Mouse (Mus musculus): ENCODE measurements around the gene Krt9. TPM values are rescaled to one million over a fixed set of nuclear protein-coding genes. Genes with fewer than 3 reads are reported as not detected.

Krt9 gene
- polyA plus RNA-seq, 1 experiment from 2014 or later = 0.09 TPM

DNA sequence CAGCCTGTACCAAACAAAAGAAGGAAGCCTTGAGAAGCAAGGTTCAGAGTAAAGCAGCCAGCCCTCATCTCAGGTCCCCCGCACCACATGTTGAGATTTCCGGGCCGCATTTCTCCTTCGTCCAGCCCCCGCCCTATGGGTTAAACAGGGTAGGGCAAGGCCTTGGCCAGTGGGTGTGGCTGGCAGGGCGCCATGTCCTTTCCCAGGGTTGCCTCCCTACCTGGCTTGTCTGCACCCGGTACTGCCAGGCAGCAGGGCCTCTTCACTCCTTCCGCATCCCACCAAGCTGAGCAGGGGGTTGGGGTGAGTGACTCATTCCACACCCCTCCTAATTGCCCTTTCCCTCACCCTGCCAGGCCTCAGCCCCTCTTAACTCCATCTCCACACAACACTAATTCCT is 25.0 kb downstream of the Krt9 start:
- no peaks in the 10 kb centered on the region for H3K36me3 ChIP-seq (ENCODE audit: control insufficient read depth, insufficient read depth, low read length)
- no peak overlapping the region for H3K27ac ChIP-seq (replicated peaks; ENCODE audit: low read depth, low read length)
- no peak overlapping the region for H3K4me2 ChIP-seq (ENCODE audit: low read depth, severe bottlenecking)
- no peaks in the 10 kb centered on the region for H3K9me3 ChIP-seq (ENCODE audit: control insufficient read depth, low read length)
- H3K27me3 ChIP-seq (ENCODE audit: control insufficient read depth, insufficient read depth, low read length) = no peaks in the 10 kb centered on the region
- DNase-seq (ENCODE audit: low spot score) (no peak), ATAC-seq (ENCODE audit: insufficient number of reproducible peaks, low FRiP score, low TSS enrichment, low read depth) (0 out of 2 replicates have a peak, but pooled peaks have one; percentile 56)
- H3K4me1 ChIP-seq (ENCODE audit: control insufficient read depth, insufficient read depth, low read length) = no peaks in the 10 kb centered on the region
- H3K9ac ChIP-seq (ENCODE audit: low read length) = no peak overlapping the region
- H3K4me3 ChIP-seq (ENCODE audit: low read depth, low read length) = no peak overlapping the region
- 78% methylated on average over 8 of the region's 8 CpGs for WGBS

DNA sequence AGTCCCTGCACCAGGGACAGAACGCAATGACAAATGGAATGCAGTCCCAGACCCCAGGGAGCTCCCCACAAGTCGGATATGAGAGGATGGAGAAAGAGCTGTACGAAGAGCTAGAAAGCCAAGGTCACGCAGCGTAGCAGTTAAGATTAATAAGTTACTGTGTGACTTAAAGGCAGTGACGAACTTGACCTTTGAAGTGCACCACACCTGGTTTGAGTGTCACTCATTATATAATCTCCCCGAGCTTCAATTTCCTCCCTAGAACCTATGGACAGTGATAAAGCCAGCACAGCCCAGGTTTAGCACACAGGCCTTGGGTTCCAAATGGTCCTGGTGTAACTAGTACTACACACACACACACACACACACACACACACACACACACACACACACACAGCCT is 28.7 kb downstream of the Krt9 start:
- ATAC-seq (ENCODE audit: insufficient number of reproducible peaks, low FRiP score, low TSS enrichment, low read depth) = no peak
- no peaks in the 10 kb centered on the region for H3K9me3 ChIP-seq (ENCODE audit: control insufficient read depth, low read length)
- H3K27me3 ChIP-seq (ENCODE audit: control insufficient read depth, insufficient read depth, low read length) = no peaks in the 10 kb centered on the region
- H3K9ac ChIP-seq (ENCODE audit: low read length) = no peak overlapping the region
- no peaks in the 10 kb centered on the region for H3K36me3 ChIP-seq (ENCODE audit: control insufficient read depth, insufficient read depth, low read length)
- no peaks in the 10 kb centered on the region for H3K4me1 ChIP-seq (ENCODE audit: control insufficient read depth, insufficient read depth, low read length)
- H3K27ac ChIP-seq (replicated peaks; ENCODE audit: low read depth, low read length) = no peak overlapping the region
- no peak overlapping the region for H3K4me2 ChIP-seq (ENCODE audit: low read depth, severe bottlenecking)
- no peak overlapping the region for H3K4me3 ChIP-seq (ENCODE audit: low read depth, low read length)
- WGBS = 44% methylated on average over 7 of the region's 7 CpGs
- no peak for DNase-seq (ENCODE audit: low spot score)

GRCm38 (mm10) chr11:100157908-100158477 is 35.1 kb downstream of the Krt9 start:
- H3K27me3 ChIP-seq (ENCODE audit: control insufficient read depth, insufficient read depth, low read length) = no peaks in the 10 kb centered on the region
- no peak overlapping the region for H3K9ac ChIP-seq (ENCODE audit: low read length)
- no peak overlapping the region for H3K4me2 ChIP-seq (ENCODE audit: low read depth, severe bottlenecking)
- ATAC-seq (ENCODE audit: insufficient number of reproducible peaks, low FRiP score, low TSS enrichment, low read depth) (no peak), DNase-seq (ENCODE audit: low spot score) (no peak)
- H3K9me3 ChIP-seq (ENCODE audit: control insufficient read depth, low read length) = no peaks in the 10 kb centered on the region
- no peak overlapping the region for H3K4me3 ChIP-seq (ENCODE audit: low read depth, low read length)
- H3K27ac ChIP-seq (replicated peaks; ENCODE audit: low read depth, low read length) = no peak overlapping the region
- no peaks in the 10 kb centered on the region for H3K4me1 ChIP-seq (ENCODE audit: control insufficient read depth, insufficient read depth, low read length)
- WGBS = 59% methylated on average over 6 of the region's 6 CpGs
- no peaks in the 10 kb centered on the region for H3K36me3 ChIP-seq (ENCODE audit: control insufficient read depth, insufficient read depth, low read length)

GRCm38 (mm10) chr11:100157331-100157730 is 35.7 kb downstream of the Krt9 start:
- H3K4me2 ChIP-seq (ENCODE audit: low read depth, severe bottlenecking) = no peak overlapping the region
- ATAC-seq (ENCODE audit: insufficient number of reproducible peaks, low FRiP score, low TSS enrichment, low read depth) = no peak
- DNase-seq (ENCODE audit: low spot score) = no peak
- no peak overlapping the region for H3K27ac ChIP-seq (replicated peaks; ENCODE audit: low read depth, low read length)
- 74% methylated on average over 3 of the region's 3 CpGs for WGBS
- no peaks in the 10 kb centered on the region for H3K27me3 ChIP-seq (ENCODE audit: control insufficient read depth, insufficient read depth, low read length)
- no peak overlapping the region for H3K9ac ChIP-seq (ENCODE audit: low read length)
- no peaks in the 10 kb centered on the region for H3K36me3 ChIP-seq (ENCODE audit: control insufficient read depth, insufficient read depth, low read length)
- no peaks in the 10 kb centered on the region for H3K4me1 ChIP-seq (ENCODE audit: control insufficient read depth, insufficient read depth, low read length)
- H3K4me3 ChIP-seq (ENCODE audit: low read depth, low read length) = no peak overlapping the region
- H3K9me3 ChIP-seq (ENCODE audit: control insufficient read depth, low read length) = no peaks in the 10 kb centered on the region

DNA sequence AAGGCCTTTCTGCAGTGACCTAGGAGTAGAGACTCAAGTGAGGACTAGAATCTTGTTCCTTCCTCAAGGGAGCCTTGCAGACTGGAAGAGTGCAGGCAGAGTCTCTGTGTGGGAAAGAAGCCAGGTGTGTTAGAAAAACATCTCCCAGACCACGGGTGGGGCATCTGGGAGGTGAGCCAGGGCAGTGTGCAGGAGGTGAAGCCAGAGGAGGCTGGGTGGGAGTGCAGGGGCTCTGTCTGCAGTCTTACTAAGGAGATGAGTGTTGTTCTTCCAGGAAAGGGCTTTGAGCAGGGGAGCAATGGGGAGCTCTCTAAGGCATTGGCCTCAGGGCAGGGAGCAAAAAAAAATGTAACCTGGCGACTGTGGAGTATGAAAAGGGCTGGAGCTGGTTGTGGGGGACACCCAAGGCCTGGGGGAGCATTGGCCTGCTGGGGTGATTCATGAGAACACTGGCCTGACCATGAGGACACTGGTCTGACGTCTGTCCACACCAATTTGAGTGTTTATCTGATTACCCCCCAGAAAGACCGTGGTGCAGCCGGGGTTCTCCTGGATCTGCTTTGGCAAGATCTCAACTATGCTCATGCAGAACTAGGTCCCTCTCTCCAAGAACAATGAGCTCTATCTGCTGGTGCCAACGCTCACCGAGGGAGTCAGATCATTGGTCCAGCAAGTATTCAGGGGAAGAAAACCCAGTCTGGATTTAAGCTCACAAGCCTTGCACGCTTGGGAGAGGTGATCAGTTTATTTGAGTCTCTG is 37.4 kb downstream of the Krt9 start:
- Histone ChIP-seq H3K4me1 (ENCODE audit: control insufficient read depth, insufficient read depth, low read length) (no peaks in the 10 kb centered on the region), H3K9me3 (ENCODE audit: control insufficient read depth, low read length) (no peaks in the 10 kb centered on the region), H3K4me3 (ENCODE audit: low read depth, low read length) (no peak overlapping the region), H3K9ac (ENCODE audit: low read length) (no peak overlapping the region), H3K4me2 (ENCODE audit: low read depth, severe bottlenecking) (no peak overlapping the region), H3K27me3 (ENCODE audit: control insufficient read depth, insufficient read depth, low read length) (no peaks in the 10 kb centered on the region), H3K27ac (replicated peaks; ENCODE audit: low read depth, low read length) (no peak overlapping the region), H3K36me3 (ENCODE audit: control insufficient read depth, insufficient read depth, low read length) (no peaks in the 10 kb centered on the region)
- no peak for DNase-seq (ENCODE audit: low spot score)
- ATAC-seq (ENCODE audit: insufficient number of reproducible peaks, low FRiP score, low TSS enrichment, low read depth) = no peak
- 77% methylated on average over 8 of the region's 8 CpGs for WGBS

DNA sequence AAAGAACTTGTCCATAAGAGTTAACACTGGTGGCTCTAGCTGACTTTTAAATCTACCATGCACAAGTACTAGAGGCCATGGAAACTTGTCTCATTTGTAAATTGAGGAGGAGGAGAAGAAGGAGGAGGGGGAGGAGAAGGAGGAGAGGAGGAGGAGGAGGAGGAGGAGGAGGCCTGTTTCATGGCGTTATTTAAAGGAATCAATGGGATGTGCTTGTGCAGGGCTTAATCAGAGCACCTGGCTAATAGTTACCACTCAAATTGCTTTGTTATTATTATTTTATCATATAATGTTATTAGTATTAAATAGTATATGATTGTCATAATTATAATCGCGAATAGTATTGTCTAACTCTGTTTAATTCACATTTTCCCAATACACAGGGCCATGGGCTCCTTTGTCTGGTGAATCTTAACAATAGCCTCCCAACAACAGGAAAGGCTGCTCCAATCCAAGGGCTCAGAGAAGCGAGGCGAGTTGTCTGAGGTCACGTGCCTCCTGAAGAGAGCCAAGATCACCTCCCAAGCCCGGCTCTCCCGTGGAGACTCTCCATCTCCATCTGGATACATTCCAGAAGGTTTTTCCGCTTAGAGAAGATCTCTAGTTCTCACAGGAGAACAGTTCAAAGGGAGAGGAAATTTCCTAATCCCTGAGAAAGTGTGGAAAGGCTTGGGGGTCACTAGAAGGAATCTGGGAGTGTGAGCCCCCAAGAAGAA is 44.3 kb downstream of the Krt9 start, which contains the start of gene Krt19:
Gene Krt19 (minus strand): TSS at position 51 of the 716 bp plus-strand sequence.
- H3K9ac ChIP-seq (ENCODE audit: low read length) = no peak within 1 kb of the TSS
- ATAC-seq (ENCODE audit: insufficient number of reproducible peaks, low FRiP score, low TSS enrichment, low read depth) = no peak
- DNase-seq (ENCODE audit: low spot score) = no peak
- H3K36me3 ChIP-seq (ENCODE audit: control insufficient read depth, insufficient read depth, low read length) = no peaks in the 10 kb centered on the region
- H3K4me3 ChIP-seq (ENCODE audit: low read depth, low read length) = no peak within 1 kb of the TSS
- H3K4me1 ChIP-seq (ENCODE audit: control insufficient read depth, insufficient read depth, low read length) = peaks cover 3% of the 10 kb centered on the region; the same call in 1 of the 2 replicates
- H3K27ac ChIP-seq (replicated peaks; ENCODE audit: low read depth, low read length) = no peak within 1 kb of the TSS
- no peaks in the 10 kb centered on the region for H3K9me3 ChIP-seq (ENCODE audit: control insufficient read depth, low read length)
- H3K4me2 ChIP-seq (ENCODE audit: low read depth, severe bottlenecking) = no peak within 1 kb of the TSS
- 66% methylated on average over 9 of the region's 9 CpGs for WGBS
- peaks cover 19% of the 10 kb centered on the region for H3K27me3 ChIP-seq (ENCODE audit: control insufficient read depth, insufficient read depth, low read length)

DNA sequence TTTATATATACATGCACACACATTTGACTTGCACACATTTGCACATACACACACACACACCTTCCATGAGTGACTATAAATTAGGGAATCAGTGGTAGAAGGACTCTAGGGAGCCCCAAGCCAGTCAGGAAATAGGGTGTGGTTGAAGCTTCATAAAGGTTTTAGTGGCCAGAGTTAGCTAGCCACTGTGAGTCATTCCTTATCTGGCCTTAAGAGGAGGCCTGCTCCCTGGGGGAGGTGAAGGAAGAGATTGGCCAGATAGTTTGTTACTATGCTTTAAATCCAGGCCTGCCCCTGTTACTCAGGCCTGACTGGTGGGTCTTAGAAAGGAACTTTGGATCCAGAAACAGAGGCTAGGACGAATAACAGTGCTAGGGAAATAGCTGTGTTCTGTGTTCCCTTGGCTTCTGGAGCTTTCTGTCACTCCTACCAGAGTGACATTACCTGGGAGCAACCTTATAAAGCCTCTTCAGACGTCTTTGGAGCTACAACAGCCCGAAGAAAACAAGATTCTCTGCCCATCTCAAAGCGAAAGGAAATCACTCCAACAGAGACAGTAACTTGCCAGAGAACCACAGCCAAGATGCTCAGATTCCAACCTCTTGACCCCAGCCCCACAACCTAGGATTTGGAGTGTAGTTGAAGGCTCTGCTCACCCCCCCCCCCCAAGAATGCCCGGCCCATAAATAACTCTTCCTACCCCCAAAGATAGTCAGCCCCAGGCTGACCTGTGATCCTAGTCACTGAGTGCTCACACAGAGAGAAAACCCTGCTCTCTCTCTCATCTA is 45.3 kb downstream of the Krt9 start:
- H3K4me2 ChIP-seq (ENCODE audit: low read depth, severe bottlenecking) = no peak overlapping the region
- H3K4me1 ChIP-seq (ENCODE audit: control insufficient read depth, insufficient read depth, low read length) = peaks cover 3% of the 10 kb centered on the region; the same call in 1 of the 2 replicates
- WGBS = 40% methylated on average over 5 of the region's 5 CpGs
- H3K36me3 ChIP-seq (ENCODE audit: control insufficient read depth, insufficient read depth, low read length) = no peaks in the 10 kb centered on the region
- no peaks in the 10 kb centered on the region for H3K9me3 ChIP-seq (ENCODE audit: control insufficient read depth, low read length)
- ATAC-seq (ENCODE audit: insufficient number of reproducible peaks, low FRiP score, low TSS enrichment, low read depth) = no peak
- no peak overlapping the region for H3K9ac ChIP-seq (ENCODE audit: low read length)
- no peak overlapping the region for H3K27ac ChIP-seq (replicated peaks; ENCODE audit: low read depth, low read length)
- DNase-seq (ENCODE audit: low spot score) = no peak
- H3K27me3 ChIP-seq (ENCODE audit: control insufficient read depth, insufficient read depth, low read length) = peaks cover 19% of the 10 kb centered on the region
- H3K4me3 ChIP-seq (ENCODE audit: low read depth, low read length) = no peak overlapping the region

Measured in limb, embryonic 11.5 days (tissue).